Mouse (Mus musculus): Measurements from ENCODE around the gene Rps6ka2. TPM values are rescaled to one million over a fixed set of nuclear protein-coding genes. Genes with fewer than 3 reads are reported as not detected.

The Rps6ka2 gene
- polyA plus RNA-seq, 1 experiment from 2014 or later: 35.6 TPM

DNA sequence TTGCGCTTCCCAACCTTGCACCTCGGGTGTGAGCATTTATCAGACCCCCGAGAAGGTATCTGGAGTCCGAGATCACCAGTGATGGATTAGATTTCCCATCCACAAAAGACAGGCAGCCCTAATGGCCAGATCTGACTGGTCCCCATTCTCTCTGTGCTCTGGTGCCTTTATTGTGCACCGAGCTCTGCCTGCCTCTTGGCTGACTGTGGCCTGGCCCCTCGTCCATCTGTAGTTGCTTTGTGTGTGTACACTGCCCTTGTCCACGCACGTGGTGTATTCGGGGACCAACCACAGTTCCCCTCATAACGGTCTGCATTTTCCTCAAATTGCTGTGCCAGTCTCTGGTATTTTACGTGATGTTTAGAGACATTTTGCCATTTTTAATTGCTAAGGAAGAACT is 40.7 kb downstream of the Rps6ka2 start:
- WGBS: 50% methylated on average over 11 of the region's 11 CpGs
- H3K4me1 ChIP-seq (ENCODE audit: control insufficient read depth, insufficient read depth, low read length): peaks cover 4% of the 10 kb centered on the region
- peak overlapping the region; percentile 7 for H3K9ac ChIP-seq (ENCODE audit: low read length)
- ATAC-seq (ENCODE audit: insufficient read depth, low FRiP score, low TSS enrichment) (no peak), DNase-seq (ENCODE audit: low spot score) (peak; percentile 43)
- no peak overlapping the region for H3K4me3 ChIP-seq (ENCODE audit: low read depth, low read length)
- H3K4me2 ChIP-seq (ENCODE audit: low read depth): no peak overlapping the region
- no peaks in the 10 kb centered on the region for H3K9me3 ChIP-seq (ENCODE audit: control insufficient read depth, low read length)
- H3K27me3 ChIP-seq (ENCODE audit: control insufficient read depth, insufficient read depth, low read length): no peaks in the 10 kb centered on the region
- H3K36me3 ChIP-seq (ENCODE audit: control insufficient read depth, insufficient read depth, low read length): no peaks in the 10 kb centered on the region
- peak overlapping the region; percentile 35; the same call in 1 of the 2 replicates for H3K27ac ChIP-seq (ENCODE audit: low read depth, low read length)

DNA sequence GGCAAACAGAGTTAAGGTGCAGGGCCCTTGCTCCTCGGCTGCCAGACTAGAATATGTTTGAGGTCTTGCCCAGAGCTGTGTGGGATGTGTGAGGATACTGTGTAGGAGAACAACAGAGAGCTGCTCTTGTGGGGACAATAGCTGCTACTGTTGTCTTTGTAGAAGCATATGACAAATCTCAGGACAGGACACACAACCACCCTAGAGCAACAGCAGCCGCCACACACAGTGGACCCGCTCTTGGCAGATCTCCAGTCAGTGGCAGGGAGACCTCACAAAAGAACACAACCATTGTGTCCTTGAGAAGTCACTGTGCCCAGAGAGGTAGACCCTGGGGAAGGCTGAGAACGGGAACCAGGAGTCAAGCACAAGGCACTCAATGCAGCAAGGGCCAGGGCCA is 42.0 kb downstream of the Rps6ka2 start:
- Histone ChIP-seq H3K4me1 (ENCODE audit: control insufficient read depth, insufficient read depth, low read length) (peaks cover 4% of the 10 kb centered on the region), H3K9ac (ENCODE audit: low read length) (no peak overlapping the region), H3K4me3 (ENCODE audit: low read depth, low read length) (no peak overlapping the region), H3K9me3 (ENCODE audit: control insufficient read depth, low read length) (no peaks in the 10 kb centered on the region), H3K4me2 (ENCODE audit: low read depth) (no peak overlapping the region), H3K27me3 (ENCODE audit: control insufficient read depth, insufficient read depth, low read length) (no peaks in the 10 kb centered on the region), H3K27ac (ENCODE audit: low read depth, low read length) (no peak overlapping the region), H3K36me3 (ENCODE audit: control insufficient read depth, insufficient read depth, low read length) (no peaks in the 10 kb centered on the region)
- WGBS: 92% methylated on average over 4 of the region's 4 CpGs
- ATAC-seq (ENCODE audit: insufficient read depth, low FRiP score, low TSS enrichment): no peak
- no peak for DNase-seq (ENCODE audit: low spot score)

DNA sequence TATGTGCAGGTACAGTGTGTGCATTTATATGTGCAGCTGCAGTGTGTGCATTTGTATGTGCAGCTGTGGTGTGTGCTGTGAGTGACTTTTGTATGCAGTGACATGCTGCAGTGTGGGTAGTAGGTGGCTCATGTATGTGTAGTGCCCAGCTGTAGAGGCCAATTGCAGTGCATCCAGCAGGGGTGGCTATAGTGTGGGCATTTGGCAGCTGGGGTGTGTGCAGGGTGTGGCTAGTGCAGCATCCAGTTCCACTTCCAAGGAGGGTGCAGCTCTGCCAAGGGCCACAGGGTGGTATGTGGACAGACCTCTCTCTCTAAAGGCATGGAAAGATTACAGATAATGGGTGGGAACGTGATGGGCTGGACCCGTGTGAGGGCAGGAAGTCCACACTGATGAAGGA is 43.3 kb downstream of the Rps6ka2 start:
- ATAC-seq (ENCODE audit: insufficient read depth, low FRiP score, low TSS enrichment) (no peak), DNase-seq (ENCODE audit: low spot score) (no peak)
- WGBS: 89% methylated on average over 2 of the region's 2 CpGs
- H3K27me3 ChIP-seq (ENCODE audit: control insufficient read depth, insufficient read depth, low read length): no peaks in the 10 kb centered on the region
- H3K36me3 ChIP-seq (ENCODE audit: control insufficient read depth, insufficient read depth, low read length): no peaks in the 10 kb centered on the region
- no peak overlapping the region for H3K4me3 ChIP-seq (ENCODE audit: low read depth, low read length)
- no peak overlapping the region for H3K4me2 ChIP-seq (ENCODE audit: low read depth)
- no peaks in the 10 kb centered on the region for H3K9me3 ChIP-seq (ENCODE audit: control insufficient read depth, low read length)
- no peak overlapping the region for H3K27ac ChIP-seq (ENCODE audit: low read depth, low read length)
- H3K4me1 ChIP-seq (ENCODE audit: control insufficient read depth, insufficient read depth, low read length): peaks cover 4% of the 10 kb centered on the region
- no peak overlapping the region for H3K9ac ChIP-seq (ENCODE audit: low read length)

GRCm38 (mm10) chr17:7214061-7214460 is 44.1 kb downstream of the Rps6ka2 start:
- Histone ChIP-seq H3K27ac (ENCODE audit: low read depth, low read length) (no peak overlapping the region), H3K9me3 (ENCODE audit: control insufficient read depth, low read length) (no peaks in the 10 kb centered on the region), H3K4me3 (ENCODE audit: low read depth, low read length) (no peak overlapping the region), H3K4me1 (ENCODE audit: control insufficient read depth, insufficient read depth, low read length) (peaks cover 4% of the 10 kb centered on the region), H3K9ac (ENCODE audit: low read length) (no peak overlapping the region), H3K36me3 (ENCODE audit: control insufficient read depth, insufficient read depth, low read length) (no peaks in the 10 kb centered on the region), H3K27me3 (ENCODE audit: control insufficient read depth, insufficient read depth, low read length) (no peaks in the 10 kb centered on the region), H3K4me2 (ENCODE audit: low read depth) (no peak overlapping the region)
- WGBS: 90% methylated on average over 3 of the region's 3 CpGs
- no peak for ATAC-seq (ENCODE audit: insufficient read depth, low FRiP score, low TSS enrichment)
- no peak for DNase-seq (ENCODE audit: low spot score)

DNA sequence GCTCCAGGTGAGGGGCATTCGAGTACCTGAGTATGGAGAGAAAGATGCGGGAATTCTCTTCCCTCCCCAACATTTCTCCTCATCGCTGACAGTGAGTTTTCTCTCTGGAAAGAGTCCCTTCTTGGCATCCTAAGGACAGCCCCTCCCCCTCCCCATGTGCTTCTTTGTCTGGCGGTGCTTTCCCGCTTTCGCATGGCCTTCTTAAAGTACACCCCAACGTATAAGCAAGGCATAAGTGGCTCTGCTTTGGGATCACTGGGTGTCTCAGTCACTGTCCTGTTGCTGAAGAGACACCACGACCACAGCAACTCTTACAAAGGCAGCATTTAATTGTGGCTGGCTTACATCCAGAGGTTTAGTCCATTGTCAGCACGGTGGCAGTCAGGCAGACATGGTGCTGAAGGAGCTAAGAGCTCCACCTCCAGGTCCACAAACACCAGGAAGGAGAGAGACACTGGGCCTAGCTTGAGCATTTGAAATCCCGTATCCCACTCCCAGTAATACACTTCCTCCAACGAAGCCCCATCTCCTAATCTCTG is 47.9 kb downstream of the Rps6ka2 start:
- Histone ChIP-seq H3K4me3 (ENCODE audit: low read depth, low read length) (no peak overlapping the region), H3K27ac (ENCODE audit: low read depth, low read length) (no peak overlapping the region), H3K9me3 (ENCODE audit: control insufficient read depth, low read length) (no peaks in the 10 kb centered on the region), H3K4me2 (ENCODE audit: low read depth) (no peak overlapping the region), H3K9ac (ENCODE audit: low read length) (no peak overlapping the region), H3K36me3 (ENCODE audit: control insufficient read depth, insufficient read depth, low read length) (no peaks in the 10 kb centered on the region), H3K4me1 (ENCODE audit: control insufficient read depth, insufficient read depth, low read length) (no peaks in the 10 kb centered on the region), H3K27me3 (ENCODE audit: control insufficient read depth, insufficient read depth, low read length) (no peaks in the 10 kb centered on the region)
- 79% methylated on average over 11 of the region's 11 CpGs for WGBS
- DNase-seq (ENCODE audit: low spot score): no peak
- no peak for ATAC-seq (ENCODE audit: insufficient read depth, low FRiP score, low TSS enrichment)

- Histone ChIP-seq H3K4me1 (ENCODE audit: control insufficient read depth, insufficient read depth, low read length) (no peaks in the 10 kb centered on the region), H3K4me2 (ENCODE audit: low read depth) (no peak overlapping the region), H3K27me3 (ENCODE audit: control insufficient read depth, insufficient read depth, low read length) (no peaks in the 10 kb centered on the region), H3K9me3 (ENCODE audit: control insufficient read depth, low read length) (no peaks in the 10 kb centered on the region), H3K9ac (ENCODE audit: low read length) (no peak overlapping the region), H3K27ac (ENCODE audit: low read depth, low read length) (no peak overlapping the region), H3K36me3 (ENCODE audit: control insufficient read depth, insufficient read depth, low read length) (no peaks in the 10 kb centered on the region), H3K4me3 (ENCODE audit: low read depth, low read length) (no peak overlapping the region)
- 90% methylated on average over 9 of the region's 9 CpGs for WGBS
- no peak for DNase-seq (ENCODE audit: low spot score)
- no peak for ATAC-seq (ENCODE audit: insufficient read depth, low FRiP score, low TSS enrichment)
Measured at GRCm38 (mm10) chr17:7218396-7218795, 48.5 kb downstream of the Rps6ka2 start.

GRCm38 (mm10) chr17:7219044-7219718 is 49.3 kb downstream of the Rps6ka2 start:
- H3K9me3 ChIP-seq (ENCODE audit: control insufficient read depth, low read length): no peaks in the 10 kb centered on the region
- ATAC-seq (ENCODE audit: insufficient read depth, low FRiP score, low TSS enrichment): no peak
- no peak overlapping the region for H3K4me3 ChIP-seq (ENCODE audit: low read depth, low read length)
- H3K4me2 ChIP-seq (ENCODE audit: low read depth): no peak overlapping the region
- H3K4me1 ChIP-seq (ENCODE audit: control insufficient read depth, insufficient read depth, low read length): no peaks in the 10 kb centered on the region
- H3K27ac ChIP-seq (ENCODE audit: low read depth, low read length): no peak overlapping the region
- 76% methylated on average over 11 of the region's 11 CpGs for WGBS
- H3K27me3 ChIP-seq (ENCODE audit: control insufficient read depth, insufficient read depth, low read length): no peaks in the 10 kb centered on the region
- DNase-seq (ENCODE audit: low spot score): no peak
- H3K36me3 ChIP-seq (ENCODE audit: control insufficient read depth, insufficient read depth, low read length): no peaks in the 10 kb centered on the region
- H3K9ac ChIP-seq (ENCODE audit: low read length): no peak overlapping the region

- DNase-seq (ENCODE audit: low spot score): no peak
- 93% methylated on average over 4 of the region's 4 CpGs for WGBS
- no peaks in the 10 kb centered on the region for H3K4me1 ChIP-seq (ENCODE audit: control insufficient read depth, insufficient read depth, low read length)
- no peaks in the 10 kb centered on the region for H3K36me3 ChIP-seq (ENCODE audit: control insufficient read depth, insufficient read depth, low read length)
- no peak overlapping the region for H3K27ac ChIP-seq (ENCODE audit: low read depth, low read length)
- no peaks in the 10 kb centered on the region for H3K9me3 ChIP-seq (ENCODE audit: control insufficient read depth, low read length)
- no peaks in the 10 kb centered on the region for H3K27me3 ChIP-seq (ENCODE audit: control insufficient read depth, insufficient read depth, low read length)
- ATAC-seq (ENCODE audit: insufficient read depth, low FRiP score, low TSS enrichment): no peak
- H3K4me2 ChIP-seq (ENCODE audit: low read depth): no peak overlapping the region
- H3K4me3 ChIP-seq (ENCODE audit: low read depth, low read length): no peak overlapping the region
- no peak overlapping the region for H3K9ac ChIP-seq (ENCODE audit: low read length)
Measured at GRCm38 (mm10) chr17:7221310-7221709, 51.4 kb downstream of the Rps6ka2 start.

GRCm38 (mm10) chr17:7222198-7222597 is 52.3 kb downstream of the Rps6ka2 start:
- 88% methylated on average over 3 of the region's 3 CpGs for WGBS
- no peaks in the 10 kb centered on the region for H3K36me3 ChIP-seq (ENCODE audit: control insufficient read depth, insufficient read depth, low read length)
- H3K27ac ChIP-seq (ENCODE audit: low read depth, low read length): no peak overlapping the region
- H3K4me3 ChIP-seq (ENCODE audit: low read depth, low read length): no peak overlapping the region
- H3K9ac ChIP-seq (ENCODE audit: low read length): no peak overlapping the region
- no peak overlapping the region for H3K4me2 ChIP-seq (ENCODE audit: low read depth)
- H3K9me3 ChIP-seq (ENCODE audit: control insufficient read depth, low read length): no peaks in the 10 kb centered on the region
- ATAC-seq (ENCODE audit: insufficient read depth, low FRiP score, low TSS enrichment): no peak
- no peaks in the 10 kb centered on the region for H3K27me3 ChIP-seq (ENCODE audit: control insufficient read depth, insufficient read depth, low read length)
- H3K4me1 ChIP-seq (ENCODE audit: control insufficient read depth, insufficient read depth, low read length): no peaks in the 10 kb centered on the region
- DNase-seq (ENCODE audit: low spot score): no peak
